8 mouse cellular contexts compared by ENCODE assay signal in genomic region chr4:137118332-137118715, GRCm38 (mm10).
DNase-seq lines count a peak whose midpoint lies in the region; ATAC-seq and TF ChIP-seq lines count a peak whose summit lies in the region.

No protein-coding gene starts in this region.

- no peak for ATAC-seq in heart, embryonic 15.5 days (replicated peaks; ENCODE audit: insufficient number of reproducible peaks, insufficient read depth, low FRiP score, low read depth)
- 0 out of 2 replicates have a peak, but pooled peaks have one; percentile 28 for ATAC-seq in hindbrain, embryonic 13.5 days (ENCODE audit: low FRiP score)
- peak; percentile 27; the same call in 1 of the 2 replicates for ATAC-seq in midbrain, embryonic 11.5 days (ENCODE audit: low FRiP score)
- ATAC-seq in megakaryocyte, adult 5-6 weeks (ENCODE audit: poor library complexity, severe bottlenecking) = no peak

- no peak for DNase-seq in heart, adult 2 months
- DNase-seq in embryonic facial prominence, embryonic 10.5 days (ENCODE audit: low spot score) = no peak
- DNase-seq in midbrain, embryonic 11.5 days (ENCODE audit: low spot score, missing footprints) = peak; percentile 90
- DNase-seq in right cerebral cortex, postnatal 14 days = no peak
- no peak for DNase-seq in lung, postnatal 14 days

- WGBS in heart, embryonic 15.5 days = 17% methylated on average over 10 of the region's 10 CpGs
- 29% methylated on average over 10 of the region's 10 CpGs for WGBS in heart, adult 2 months
- WGBS in embryonic facial prominence, embryonic 10.5 days = 17% methylated on average over 10 of the region's 10 CpGs
- 23% methylated on average over 10 of the region's 10 CpGs for WGBS in hindbrain, embryonic 13.5 days
- 16% methylated on average over 10 of the region's 10 CpGs for WGBS in midbrain, embryonic 11.5 days

- no peak for TF ChIP-seq POLR2A in heart, adult 2 months (IDR thresholded peaks at IDR 0.05; ENCODE audit: insufficient read depth, low read depth, low read length)

- H3K36me3 ChIP-seq in heart, embryonic 15.5 days = no peaks in the 10 kb centered on the region
- no peaks in the 10 kb centered on the region for H3K36me3 ChIP-seq in heart, adult 2 months (ENCODE audit: control insufficient read depth, insufficient read depth, low read length)
- H3K36me3 ChIP-seq in embryonic facial prominence, embryonic 10.5 days (replicated peaks) = no peaks in the 10 kb centered on the region
- no peaks in the 10 kb centered on the region for H3K36me3 ChIP-seq in hindbrain, embryonic 13.5 days
- no peaks in the 10 kb centered on the region for H3K36me3 ChIP-seq in midbrain, embryonic 11.5 days (ENCODE audit: control insufficient read depth, insufficient read depth, low read length)

- H3K79me2 ChIP-seq in heart, adult 2 months (replicated peaks; ENCODE audit: control insufficient read depth, insufficient read depth, low read length) = no peaks in the 10 kb centered on the region

- no peak overlapping the region for H3K27ac ChIP-seq in heart, embryonic 15.5 days
- no peak overlapping the region for H3K27ac ChIP-seq in heart, adult 2 months
- peak overlapping the region; percentile 45 for H3K27ac ChIP-seq in embryonic facial prominence, embryonic 10.5 days (replicated peaks)
- H3K27ac ChIP-seq in hindbrain, embryonic 13.5 days = no peak overlapping the region; the same call in 1 of the 2 replicates
- H3K27ac ChIP-seq in midbrain, embryonic 11.5 days (ENCODE audit: low read depth, low read length) = no peak overlapping the region

- H3K4me2 ChIP-seq in heart, embryonic 15.5 days = peak overlapping the region; percentile 67
- H3K4me2 ChIP-seq in hindbrain, embryonic 13.5 days = peak overlapping the region; percentile 62
- H3K4me2 ChIP-seq in midbrain, embryonic 11.5 days = peak overlapping the region; percentile 54

- intact Hi-C loops in heart, adult 2 months (cut with DNase I) = no loop called here

- H3K4me1 ChIP-seq in heart, embryonic 15.5 days (replicated peaks) = peaks cover 12% of the 10 kb centered on the region
- H3K4me1 ChIP-seq in heart, adult 2 months (ENCODE audit: control insufficient read depth, insufficient read depth, low read length) = no peaks in the 10 kb centered on the region
- H3K4me1 ChIP-seq in embryonic facial prominence, embryonic 10.5 days = peaks cover 19% of the 10 kb centered on the region
- peaks cover 14% of the 10 kb centered on the region for H3K4me1 ChIP-seq in hindbrain, embryonic 13.5 days (replicated peaks)
- H3K4me1 ChIP-seq in midbrain, embryonic 11.5 days (ENCODE audit: control insufficient read depth, insufficient read depth, low read length) = peaks cover 5% of the 10 kb centered on the region

- TF ChIP-seq EP300 in heart, adult 2 months (IDR thresholded peaks at IDR 0.05; ENCODE audit: insufficient read depth, low read depth, low read length) = no peak

- H3K27me3 ChIP-seq in heart, embryonic 15.5 days = peaks cover 37% of the 10 kb centered on the region
- H3K27me3 ChIP-seq in heart, adult 2 months (ENCODE audit: control insufficient read depth, insufficient read depth, low read length) = no peaks in the 10 kb centered on the region
- peaks cover 31% of the 10 kb centered on the region for H3K27me3 ChIP-seq in embryonic facial prominence, embryonic 10.5 days (replicated peaks; ENCODE audit: low read depth, poor library complexity, severe bottlenecking)
- H3K27me3 ChIP-seq in hindbrain, embryonic 13.5 days = no peaks in the 10 kb centered on the region
- H3K27me3 ChIP-seq in midbrain, embryonic 11.5 days (ENCODE audit: control insufficient read depth, insufficient read depth, low read length) = no peaks in the 10 kb centered on the region; the same call in 1 of the 2 replicates

- peak overlapping the region; percentile 31 for H3K9ac ChIP-seq in heart, embryonic 15.5 days
- no peak overlapping the region for H3K9ac ChIP-seq in heart, adult 2 months (ENCODE audit: low read depth, low read length)
- H3K9ac ChIP-seq in hindbrain, embryonic 13.5 days = peak overlapping the region; percentile 65
- H3K9ac ChIP-seq in midbrain, embryonic 11.5 days (ENCODE audit: low read length) = peak overlapping the region; percentile 48; the same call in 1 of the 2 replicates

- no peak for TF ChIP-seq CTCF in heart, adult 2 months (IDR thresholded peaks at IDR 0.05)

- H3K9me3 ChIP-seq in heart, embryonic 15.5 days (replicated peaks) = no peaks in the 10 kb centered on the region
- H3K9me3 ChIP-seq in embryonic facial prominence, embryonic 10.5 days = no peaks in the 10 kb centered on the region
- H3K9me3 ChIP-seq in hindbrain, embryonic 13.5 days = no peaks in the 10 kb centered on the region
- H3K9me3 ChIP-seq in midbrain, embryonic 11.5 days (ENCODE audit: control insufficient read depth, low read length) = no peaks in the 10 kb centered on the region

- peak overlapping the region; percentile 35 for H3K4me3 ChIP-seq in heart, embryonic 15.5 days
- no peak overlapping the region for H3K4me3 ChIP-seq in heart, adult 2 months
- peak overlapping the region; percentile 53 for H3K4me3 ChIP-seq in embryonic facial prominence, embryonic 10.5 days
- peak overlapping the region; percentile 36 for H3K4me3 ChIP-seq in hindbrain, embryonic 13.5 days
- peak overlapping the region; percentile 26 for H3K4me3 ChIP-seq in midbrain, embryonic 11.5 days (ENCODE audit: low read depth, low read length)

Comparison
In these comparisons a context has a peak if more than half of its experiments do, and no peak if none do; other contexts are left out.
1. ATAC-seq: peak in hindbrain, embryonic 13.5 days (single experiment) and midbrain, embryonic 11.5 days (single experiment); none in heart, embryonic 15.5 days (single experiment) and megakaryocyte, adult 5-6 weeks (single experiment).
2. Peak in every context shown above with its lines, with median percentiles within 50 percentile points of each other: H3K4me2 ChIP-seq.